Mouse (Mus musculus) lung, adult 18-20 months (tissue): ENCODE measurements at regions not wholly inside any gene's neighbourhood (a gene's known extent, or its start where the extent isn't known, plus 50 kb on each side); places are given as distances from the start of the nearest gene placed in this dataset.
"Not testable (repeated sequence)": the region's sequence is repeated elsewhere in the genome, so short reads cannot be mapped to it uniquely, and the experiment has no call there.

Source experiments
- DNase-seq, 2 experiments: peaks; one replicate each; pipeline ENCODE4 v3.0.0; 2022; ENCODE audit warnings: mixed read lengths in 2 of 2

DNA sequence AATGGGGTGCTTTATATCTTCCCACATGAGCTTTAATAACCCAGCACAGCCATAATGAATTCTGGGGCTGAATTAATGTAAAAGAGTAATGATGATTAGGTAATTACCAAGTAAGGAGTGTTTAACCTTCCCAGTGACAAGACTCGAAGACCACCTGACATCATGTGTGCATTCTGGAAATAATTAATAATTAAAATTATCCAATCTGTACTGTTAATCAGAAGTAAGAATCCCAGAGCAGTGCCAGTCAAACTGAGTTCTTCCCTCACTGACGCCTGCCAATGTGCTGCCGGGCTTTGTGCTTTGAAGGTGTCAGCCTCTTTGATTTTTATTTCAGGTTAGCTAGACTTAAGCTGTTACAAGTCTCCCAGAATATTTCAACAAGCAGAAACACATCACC lies 183.0 kb upstream of the Plxna2 start:
- no peak for DNase-seq

DNA sequence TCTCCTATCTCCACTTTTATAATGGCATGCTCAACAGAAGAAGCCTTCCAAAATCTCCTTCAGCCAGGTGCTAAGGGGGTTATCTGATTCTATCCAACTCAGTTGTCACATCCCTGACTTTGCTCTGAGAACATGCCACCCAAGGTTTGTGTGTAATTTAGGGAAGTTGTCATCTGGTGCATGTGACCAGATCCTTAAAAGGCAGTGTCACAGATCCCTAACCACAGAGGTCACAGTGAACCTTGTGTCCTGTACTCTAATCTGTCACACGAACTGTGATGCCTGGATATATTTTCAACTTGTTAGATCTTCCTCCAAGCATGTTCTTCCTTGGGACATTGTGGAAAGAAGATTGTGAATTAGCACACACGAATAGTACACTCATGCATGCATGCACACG lies 189.4 kb upstream of the Plxna2 start:
- DNase-seq = no peak

DNA sequence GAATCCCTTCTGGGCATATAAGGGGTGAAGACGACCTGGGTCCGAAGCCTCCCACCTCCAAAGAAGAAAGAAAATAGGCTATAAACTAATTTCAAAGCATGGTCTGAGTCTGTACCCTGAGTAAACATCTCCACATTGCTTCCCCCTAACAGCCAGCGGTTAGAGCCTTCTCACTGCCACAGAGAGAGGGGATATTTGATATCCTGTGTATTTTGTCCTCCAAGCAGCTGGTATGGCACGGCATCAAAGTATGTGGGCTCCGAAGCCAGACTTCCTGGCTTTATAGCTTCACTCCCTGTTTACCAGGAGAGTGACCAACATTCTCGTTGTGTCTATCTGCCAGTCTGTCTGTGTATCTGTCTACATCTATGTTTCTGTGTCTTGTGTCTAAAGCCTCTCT lies 191.7 kb upstream of the Plxna2 start:
- DNase-seq = no peak

DNA sequence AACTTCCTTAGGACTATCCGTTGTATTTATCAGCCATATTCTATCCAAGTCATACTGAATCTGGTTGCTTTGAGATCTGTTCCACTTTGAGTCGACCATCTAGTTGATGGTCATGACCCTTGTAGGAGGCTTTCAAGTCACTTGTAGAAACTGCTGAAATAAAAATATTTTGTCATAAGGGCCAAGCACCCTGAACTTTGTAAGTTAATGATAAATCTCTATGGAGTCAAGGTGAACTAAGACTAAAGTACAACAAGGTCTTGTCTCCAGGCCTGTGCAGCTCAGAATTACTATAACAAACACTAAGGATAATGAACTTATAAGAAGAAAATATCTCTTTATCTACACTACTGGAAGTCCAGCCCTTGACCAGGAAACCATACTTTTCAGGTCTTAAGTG lies 193.8 kb upstream of the Plxna2 start:
- no peak for DNase-seq

DNA sequence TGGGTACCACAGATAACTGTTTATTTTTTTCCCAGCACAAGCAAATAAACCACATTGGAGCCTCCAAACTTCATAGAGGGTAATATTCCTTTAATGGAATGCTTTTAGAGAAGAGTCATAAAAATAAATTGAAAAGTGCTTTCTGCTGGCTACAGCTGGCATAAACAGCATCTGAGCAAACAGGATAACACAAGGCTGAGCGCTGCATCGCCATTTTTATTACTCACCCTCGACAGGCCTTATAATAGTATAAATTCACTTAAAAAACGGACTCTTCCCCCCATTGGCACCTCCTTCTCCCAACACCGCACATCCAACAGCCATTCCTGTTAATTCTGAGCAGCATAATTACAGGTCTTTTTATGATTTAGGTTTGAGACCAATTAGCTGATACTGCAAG lies 205.8 kb upstream of the Plxna2 start:
- DNase-seq = no peak

DNA sequence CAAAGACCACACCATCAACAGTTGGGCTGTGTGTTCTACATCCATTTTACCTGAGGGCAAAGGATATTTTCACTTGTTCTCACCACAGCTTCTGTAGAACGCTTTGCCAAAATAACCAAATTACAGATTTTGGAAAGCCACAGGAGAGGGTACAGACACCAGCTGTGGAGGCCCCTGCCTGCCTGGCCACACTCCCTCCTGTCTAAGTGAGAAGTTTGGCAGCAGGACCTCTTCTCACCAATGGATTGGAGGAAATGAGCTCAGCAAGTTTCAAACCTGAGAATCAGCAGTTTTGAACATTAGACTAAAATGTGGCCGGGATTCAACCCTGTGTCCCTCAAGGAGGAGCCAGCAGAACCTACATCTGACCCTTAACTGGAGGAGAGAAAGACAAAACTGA lies 206.2 kb upstream of the Plxna2 start:
- DNase-seq = no peak

DNA sequence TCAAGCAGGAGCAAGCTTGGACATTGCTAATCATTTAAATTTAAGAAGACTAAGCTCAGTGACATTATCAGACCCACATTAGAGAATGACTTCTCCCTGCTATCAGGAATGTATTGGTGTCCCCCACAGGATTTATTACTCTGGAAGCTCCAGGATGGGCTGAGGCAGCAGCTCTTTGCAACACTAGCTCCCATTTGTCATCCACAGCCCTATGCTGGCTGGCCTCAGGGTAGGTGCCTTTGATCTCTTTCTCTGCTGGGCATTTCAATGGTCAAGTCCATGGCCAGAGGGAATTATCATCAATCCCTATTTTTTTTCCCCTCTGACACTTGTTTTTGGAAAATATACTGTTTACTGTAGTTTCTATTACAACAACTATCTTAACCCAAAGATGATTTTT lies 218.7 kb upstream of the Plxna2 start:
- DNase-seq = no peak

DNA sequence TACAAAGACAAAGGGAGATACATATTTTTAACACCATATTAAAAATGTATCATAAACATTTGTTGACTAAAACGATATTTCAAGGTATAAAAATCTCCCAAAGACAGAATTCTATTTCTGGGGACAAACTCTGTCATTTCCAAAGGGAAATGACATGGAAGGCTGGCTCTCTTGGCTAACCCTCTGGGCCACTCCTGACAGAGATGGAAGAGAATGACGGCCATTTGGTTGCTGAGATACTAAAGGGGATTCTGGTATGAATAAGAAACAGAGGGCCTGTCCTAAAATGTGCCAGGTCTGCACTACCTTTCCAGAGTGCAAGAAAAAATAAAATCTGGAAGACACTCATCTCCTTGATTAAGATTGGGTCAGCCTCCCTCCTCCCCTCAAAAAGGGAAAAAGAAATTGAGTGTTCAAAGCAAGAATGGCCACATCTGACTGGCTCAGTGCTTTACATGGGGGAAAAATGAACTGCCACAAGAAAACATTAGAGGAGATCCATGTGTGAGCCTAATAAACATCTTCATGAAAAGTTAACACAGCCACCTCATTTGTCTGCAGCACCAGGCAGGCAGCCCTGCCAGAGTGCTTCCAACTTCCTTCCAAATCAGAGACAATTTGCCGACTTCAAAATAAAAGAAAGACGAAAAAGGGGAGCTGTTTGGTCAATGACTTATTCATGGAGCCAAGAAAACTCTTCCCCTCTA lies 221.1 kb upstream of the Plxna2 start:
- no peak for DNase-seq

DNA sequence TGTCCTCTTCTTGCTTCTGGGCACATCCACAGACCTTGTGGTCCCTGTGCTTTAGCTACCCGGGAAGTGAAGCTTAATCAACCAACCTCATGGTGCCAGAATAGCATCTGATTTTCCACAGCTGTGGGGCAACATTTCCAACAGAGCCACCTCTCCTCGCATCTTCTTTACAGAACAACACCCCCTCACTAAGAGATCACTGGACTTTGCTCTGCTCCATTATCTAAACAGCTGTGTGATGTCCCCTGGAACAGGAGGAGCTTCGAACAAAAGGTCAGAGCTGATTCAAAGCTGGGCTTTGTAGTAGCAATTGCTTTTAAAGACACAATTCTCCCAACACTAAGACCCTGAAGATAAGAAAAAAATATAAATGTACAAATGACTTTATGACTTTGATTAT lies 224.3 kb upstream of the Plxna2 start:
- DNase-seq = no peak

DNA sequence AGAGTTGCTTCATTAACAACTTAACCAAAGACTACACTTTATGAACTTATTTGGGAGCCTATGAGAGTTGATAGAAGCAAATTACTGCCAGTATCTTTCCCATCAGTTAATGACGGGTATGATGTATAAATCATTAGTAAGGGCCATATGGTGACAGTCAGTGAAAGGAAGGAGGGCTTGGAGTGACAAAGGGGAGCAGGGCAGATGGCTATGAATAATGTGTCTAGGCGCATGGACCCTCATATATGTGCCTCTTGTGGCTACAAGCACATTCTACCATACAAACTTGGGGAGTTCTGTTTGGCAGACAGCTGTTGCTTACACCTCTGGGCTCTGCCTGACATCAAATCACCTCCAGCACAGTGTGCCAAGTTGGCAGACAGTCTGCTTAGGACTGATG lies 227.8 kb upstream of the Plxna2 start:
- no peak for DNase-seq

DNA sequence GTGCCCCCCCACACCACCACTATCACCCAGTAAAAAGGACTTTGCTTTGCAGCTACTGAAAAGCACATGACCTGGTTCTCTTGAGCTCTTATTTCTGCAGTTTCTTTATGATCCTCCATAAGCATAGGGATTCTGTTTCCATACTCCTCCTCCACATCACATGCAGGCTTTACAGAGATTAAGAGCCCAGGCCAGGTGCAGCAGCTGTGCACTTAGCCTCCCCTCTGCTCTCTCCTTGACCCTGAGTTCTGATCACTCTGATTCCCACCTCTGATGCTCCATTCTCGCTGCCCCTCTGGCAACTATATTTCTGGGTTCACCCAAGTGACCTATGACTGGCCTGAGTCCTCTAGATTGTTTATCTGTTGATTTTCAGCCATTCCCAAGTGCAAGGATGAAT lies 239.9 kb upstream of the Plxna2 start:
- DNase-seq = no peak

DNA sequence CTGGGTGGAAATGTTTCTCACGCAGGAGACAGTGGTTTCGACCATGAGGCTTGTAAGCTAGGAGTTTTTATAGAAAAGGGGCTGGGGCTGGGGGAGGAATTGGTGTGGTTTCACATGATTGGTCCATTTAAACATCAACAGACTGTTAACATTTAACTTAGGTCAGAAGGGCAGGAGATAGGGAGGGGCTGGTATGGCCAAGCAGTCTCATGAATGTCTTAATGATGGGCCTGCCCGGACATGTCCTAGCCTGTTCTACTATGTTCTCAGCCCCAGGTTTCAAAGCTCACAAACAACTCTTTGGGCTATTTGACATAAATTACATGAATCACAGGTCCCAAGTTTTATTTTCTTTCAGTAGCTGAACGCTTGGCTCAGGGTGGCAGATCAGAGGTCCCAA lies 244.5 kb upstream of the Plxna2 start:
- DNase-seq = not testable (repeated sequence)

DNA sequence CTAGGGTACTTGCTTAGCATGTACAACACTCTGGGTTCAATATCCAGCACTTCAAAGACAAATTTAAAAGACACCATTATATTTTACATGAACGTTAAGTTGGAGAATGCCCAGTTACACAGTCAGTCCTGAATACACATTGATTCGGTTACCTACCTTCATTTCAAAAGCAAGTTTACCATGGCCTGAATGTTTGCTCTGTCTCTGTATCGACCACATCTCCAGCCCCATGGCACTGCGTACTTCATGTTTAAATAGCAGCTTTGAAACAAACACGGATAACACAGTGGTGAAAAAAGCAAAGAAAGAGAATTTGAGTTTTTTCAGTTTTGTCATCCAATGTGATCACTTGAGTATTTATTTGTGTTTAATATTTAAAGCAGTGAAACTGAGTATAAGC lies 254.1 kb upstream of the Plxna2 start:
- no peak for DNase-seq

DNA sequence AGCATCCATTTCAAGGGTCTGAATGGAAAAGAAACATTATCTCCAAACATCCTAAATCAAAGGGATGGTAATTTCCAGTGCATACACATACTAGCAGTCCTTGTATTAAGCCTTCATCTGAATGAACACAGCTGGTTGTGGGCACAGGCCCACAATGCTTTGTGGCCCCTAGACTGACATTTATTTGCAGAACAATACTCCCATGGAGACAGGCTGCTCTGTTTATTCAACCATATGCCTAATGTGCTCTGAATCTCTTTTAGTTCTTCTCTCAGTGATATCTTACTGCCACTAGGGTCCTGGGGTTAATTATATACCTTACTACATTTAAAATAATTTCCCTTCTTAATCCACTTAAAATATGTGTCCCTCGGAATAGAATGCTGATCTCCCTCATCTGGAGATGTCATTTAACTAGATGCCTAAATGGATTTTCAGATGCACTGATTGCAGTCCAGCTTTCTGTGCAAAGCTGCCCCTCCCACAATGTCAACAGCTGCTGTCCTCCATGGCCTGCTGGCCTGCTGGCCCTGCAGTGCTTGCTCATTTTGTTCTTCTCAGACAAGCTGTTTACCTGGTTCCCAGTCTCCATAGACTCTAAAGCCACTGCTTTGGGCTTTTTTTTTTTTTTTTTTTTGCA lies 254.8 kb upstream of the Plxna2 start:
- no peak for DNase-seq

DNA sequence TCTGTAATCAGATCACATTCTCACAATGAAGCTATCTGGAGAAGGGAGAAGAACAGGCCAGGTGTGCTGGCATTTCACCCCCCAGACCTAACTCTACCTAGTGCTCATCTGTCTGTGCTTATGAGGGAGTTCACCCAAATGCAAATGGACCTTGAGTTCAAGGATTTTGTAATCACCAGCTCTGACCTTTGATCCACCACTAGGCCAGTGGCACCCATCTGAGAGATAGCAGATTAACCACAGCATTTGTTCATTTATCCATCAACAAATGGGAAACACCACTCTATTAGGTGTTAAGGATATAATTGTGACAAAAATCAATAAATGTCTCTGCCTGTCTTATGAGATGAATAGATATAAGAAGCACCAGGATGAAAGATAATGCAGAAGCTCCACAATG lies 255.7 kb upstream of the Plxna2 start:
- no peak for DNase-seq

DNA sequence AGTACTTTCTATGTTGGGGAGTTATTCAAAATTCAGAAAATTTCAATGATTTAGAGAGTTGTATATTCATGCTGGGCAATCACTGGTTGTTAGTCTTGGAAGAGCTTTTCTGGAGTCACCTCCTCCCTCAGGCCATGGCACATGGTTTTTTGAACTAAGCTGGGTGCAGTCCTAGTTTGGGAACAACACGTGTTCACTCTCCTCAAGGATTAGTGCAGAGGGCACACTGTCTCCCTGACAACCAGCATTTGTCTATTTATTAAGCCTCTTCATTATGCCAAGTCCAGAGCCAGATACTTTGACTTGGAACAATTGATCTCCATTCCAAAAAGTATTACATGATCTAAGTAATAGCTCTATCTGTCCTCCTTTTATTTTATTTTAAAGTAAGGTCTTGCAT lies 256.7 kb upstream of the Plxna2 start:
- no peak for DNase-seq

DNA sequence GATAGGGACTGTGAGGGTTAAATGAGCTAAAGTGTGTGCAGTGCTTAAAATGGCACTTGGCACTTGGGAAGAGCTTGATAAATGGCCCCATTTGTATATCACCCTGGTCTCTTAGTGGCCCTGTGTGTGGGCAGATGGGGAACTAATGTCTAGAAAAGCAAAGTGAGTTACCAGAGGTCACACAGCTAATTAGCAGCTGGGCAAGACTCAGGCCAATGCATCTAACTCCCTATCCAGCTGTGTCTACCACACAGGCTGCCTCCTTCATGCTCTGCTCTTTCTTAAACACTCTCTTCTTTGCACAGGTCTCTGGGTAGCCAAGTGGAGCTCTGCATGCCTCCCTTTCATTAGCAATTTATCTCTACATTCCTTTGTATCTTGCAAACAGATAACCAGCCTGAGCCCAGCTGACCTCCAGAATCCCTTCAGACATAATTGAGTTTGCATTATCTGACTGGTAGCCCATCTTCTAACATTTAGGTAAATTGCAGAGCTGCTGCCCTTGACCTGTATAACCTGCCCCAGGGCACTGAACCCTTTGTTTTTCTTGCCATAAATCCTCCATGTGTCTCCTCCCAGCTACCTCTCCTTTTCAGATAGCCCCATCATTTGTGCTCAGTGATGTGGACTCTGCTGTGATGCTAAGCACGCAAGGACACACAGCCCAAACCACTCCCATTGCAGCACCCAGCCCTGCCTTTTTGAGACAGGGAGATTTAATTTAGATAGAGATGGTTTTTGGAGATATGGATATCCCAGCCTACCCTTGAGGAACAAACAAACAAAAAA lies 263.5 kb upstream of the Plxna2 start:
- no peak for DNase-seq

DNA sequence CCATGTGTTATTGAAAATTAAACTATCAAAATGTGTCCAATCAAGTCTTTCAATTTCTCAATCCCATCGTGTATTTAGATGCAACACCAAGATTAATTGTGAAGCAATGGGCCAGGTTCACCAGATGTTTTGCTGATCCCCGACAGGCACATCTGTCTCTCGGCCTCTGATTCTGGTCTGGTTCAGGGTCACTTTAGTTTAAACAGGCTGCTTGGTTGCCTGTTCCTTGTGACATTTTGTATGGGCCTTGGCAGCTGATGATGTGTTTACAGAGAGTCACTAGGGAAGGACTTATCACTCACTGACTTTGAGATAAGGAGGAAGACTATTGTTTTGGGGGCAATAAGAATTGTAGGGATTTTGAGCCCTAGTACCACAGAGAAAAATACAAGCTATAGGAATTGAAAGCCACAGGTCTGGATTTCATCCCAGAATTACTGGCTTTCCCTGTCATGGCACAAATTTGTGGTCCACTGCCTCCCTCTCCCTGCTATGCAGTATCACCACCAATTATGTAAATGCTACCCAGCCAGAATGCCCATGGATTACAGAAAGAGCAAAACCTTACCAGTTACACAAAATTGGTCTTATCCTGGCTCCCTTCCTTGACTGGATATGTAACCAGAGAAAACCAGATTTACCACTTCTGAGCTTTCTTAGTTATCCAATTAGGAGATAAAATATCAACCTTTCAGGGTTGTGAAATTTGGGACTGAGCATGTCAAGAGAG lies 272.5 kb upstream of the Plxna2 start:
- DNase-seq = peak in 1 of 2 experiments; percentile 31

DNA sequence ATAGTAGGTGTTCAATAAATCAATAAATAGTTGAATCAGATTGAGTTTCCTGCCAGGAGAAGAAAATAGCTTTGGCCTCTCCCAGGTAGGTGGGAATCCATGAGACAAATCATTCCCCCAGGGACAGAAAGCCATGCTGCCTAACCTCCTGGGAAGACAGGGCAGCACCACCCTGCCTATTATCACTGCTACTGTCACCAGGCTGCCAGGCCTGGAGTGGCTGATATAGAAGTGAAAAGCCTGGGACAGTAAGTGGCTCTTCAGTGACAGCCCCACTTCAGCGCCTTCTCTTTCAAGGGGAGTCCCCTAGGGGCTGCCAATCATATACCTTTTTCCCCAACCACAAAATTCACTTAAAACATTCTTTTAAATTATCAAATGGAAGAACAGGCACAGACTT lies 275.4 kb upstream of the Plxna2 start:
- DNase-seq = no peak

DNA sequence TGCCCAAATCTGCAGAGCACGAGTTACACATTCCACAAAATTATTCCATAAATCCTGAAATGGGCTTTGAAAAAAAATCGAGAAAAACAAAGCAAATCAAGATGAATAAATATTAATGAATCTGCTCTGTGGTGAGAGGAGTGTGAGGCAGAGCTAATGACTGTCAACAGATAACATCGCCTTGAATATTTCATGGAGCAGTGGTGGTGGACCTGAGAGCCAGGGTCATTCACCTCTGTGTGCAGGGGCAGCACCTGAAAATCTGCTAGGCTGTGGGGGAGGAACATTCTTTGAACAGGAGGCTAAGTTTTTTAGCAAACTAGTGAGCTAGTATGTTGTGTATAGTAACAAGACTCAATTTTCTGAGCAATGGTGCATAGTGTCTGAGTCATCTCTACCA lies 276.3 kb upstream of the Plxna2 start:
- no peak for DNase-seq

DNA sequence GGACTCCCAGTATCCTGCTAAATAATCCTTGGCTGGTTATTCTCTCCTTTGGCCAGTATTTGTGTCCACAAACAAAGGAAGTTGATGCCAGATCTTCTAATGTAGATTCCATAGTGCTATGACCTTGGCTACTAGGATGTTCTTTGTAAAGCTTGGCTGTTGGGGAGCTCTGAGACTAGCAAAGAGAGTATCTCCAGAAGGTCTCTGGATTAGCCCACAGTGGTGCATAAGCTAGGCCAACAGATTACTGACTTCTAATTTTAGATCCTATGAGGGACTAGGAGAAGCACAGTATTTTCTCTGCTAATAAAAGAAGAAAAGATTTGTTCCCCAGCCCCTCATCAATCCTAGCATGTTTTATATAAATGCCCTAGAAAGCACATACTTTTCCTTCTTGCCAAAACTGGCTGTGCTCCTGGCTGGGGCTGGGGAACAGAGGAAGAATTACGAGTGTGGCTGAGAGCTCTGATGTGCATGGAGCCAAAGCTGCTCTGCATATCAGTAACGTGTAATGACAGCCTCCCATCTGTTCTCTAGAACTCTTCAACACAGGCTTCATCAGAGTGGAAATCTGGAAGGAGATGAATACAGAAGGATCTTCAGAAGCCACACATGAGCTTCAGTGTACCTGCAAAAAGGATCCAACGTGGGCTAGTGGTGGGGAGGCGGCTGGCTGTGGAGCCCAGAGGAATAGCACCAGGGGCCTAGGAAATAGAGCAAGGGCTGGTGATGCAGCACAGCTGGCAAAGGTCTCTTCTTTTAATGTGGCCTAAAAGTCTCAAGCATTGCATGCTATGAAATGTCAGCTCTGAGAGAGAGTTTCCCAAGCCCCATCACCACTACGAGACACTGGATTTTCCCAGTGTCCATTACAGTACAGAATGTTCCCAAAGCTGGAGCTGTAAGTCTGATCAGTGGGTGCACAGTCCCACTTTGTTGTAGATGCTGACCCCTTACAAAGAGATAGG lies 283.0 kb upstream of the Plxna2 start:
- DNase-seq = peak; percentile 16 to 30

DNA sequence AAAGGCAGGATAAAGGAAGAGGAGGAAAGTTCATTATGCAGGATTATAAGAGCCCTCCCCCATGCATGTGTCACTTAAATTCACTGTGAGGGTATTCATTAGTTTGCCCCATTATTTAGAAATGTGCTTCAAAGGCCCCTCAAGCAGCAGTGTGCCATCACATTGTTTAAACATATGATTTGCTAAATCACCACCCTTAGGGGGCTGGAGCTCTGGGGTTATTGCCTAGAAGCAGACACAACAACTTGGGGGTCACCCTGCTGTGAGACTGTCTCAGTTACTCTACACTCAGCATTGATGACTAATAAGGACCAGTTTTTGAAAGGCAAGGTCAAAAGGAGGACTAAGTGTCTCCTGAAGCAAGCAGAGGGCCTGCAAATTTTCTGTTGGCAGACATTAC lies 285.4 kb upstream of the Plxna2 start:
- DNase-seq = no peak
